Mouse (Mus musculus): Measurements from ENCODE around the gene Ccdc51. TPM values are rescaled to one million over a fixed set of nuclear protein-coding genes. Genes with fewer than 3 reads are reported as not detected.
A peak's percentile ranks its signal among the peaks of the same experiment; 100 is the strongest.

The Ccdc51 gene
- total and polyA plus RNA-seq, 2 experiments = 7.2 to 7.5 TPM

GRCm38 (mm10) chr9:109095137-109095982, 13.1 kb downstream of the Ccdc51 start, which contains the start of gene Plxnb1:
Gene Plxnb1, plus strand, starts transcription at chr9:109095389.
- TF ChIP-seq CTCF (IDR thresholded peaks at IDR 0.05; ENCODE audit: low read depth, low read length) (no peak), POLR2A (IDR thresholded peaks at IDR 0.05; ENCODE audit: extremely low read depth, insufficient read depth, low read length) (0 out of 2 replicates have a peak, but pooled peaks have one; percentile 30)
- Histone ChIP-seq H3K4me3 (ENCODE audit: insufficient read depth, low read depth, low read length) (peak within 1 kb of the TSS; percentile 82), H3K36me3 (ENCODE audit: control insufficient read depth, insufficient read depth, low read length) (no peaks in the 10 kb centered on the region), H3K79me2 (ENCODE audit: control insufficient read depth, insufficient read depth, low read length) (peaks cover 12% of the 10 kb centered on the region), H3K4me1 (ENCODE audit: control insufficient read depth, insufficient read depth, low read length) (peaks cover 30% of the 10 kb centered on the region), H3K9ac (ENCODE audit: low read depth, low read length) (peak within 1 kb of the TSS; percentile 89), H3K27ac (replicated peaks; ENCODE audit: insufficient read depth, low read depth, low read length) (peak within 1 kb of the TSS; percentile 92), H3K27me3 (ENCODE audit: control insufficient read depth, insufficient read depth, low read length) (no peaks in the 10 kb centered on the region)
- 1% methylated on average over 99 of the region's 102 CpGs for WGBS
- no peak for DNase-seq (ENCODE audit: extremely low read depth, low read depth, low spot score)

- Histone ChIP-seq H3K27me3 (ENCODE audit: control insufficient read depth, insufficient read depth, low read length) (no peaks in the 10 kb centered on the region), H3K9ac (ENCODE audit: low read depth, low read length) (peak overlapping the region; percentile 89), H3K4me3 (ENCODE audit: insufficient read depth, low read depth, low read length) (peak overlapping the region; percentile 82), H3K79me2 (ENCODE audit: control insufficient read depth, insufficient read depth, low read length) (peaks cover 12% of the 10 kb centered on the region), H3K27ac (replicated peaks; ENCODE audit: insufficient read depth, low read depth, low read length) (peak overlapping the region; percentile 60), H3K36me3 (ENCODE audit: control insufficient read depth, insufficient read depth, low read length) (no peaks in the 10 kb centered on the region), H3K4me1 (ENCODE audit: control insufficient read depth, insufficient read depth, low read length) (peaks cover 26% of the 10 kb centered on the region)
- 22% methylated on average over 9 of the region's 9 CpGs for WGBS
- DNase-seq (ENCODE audit: extremely low read depth, low read depth, low spot score) = peak; percentile 57
- TF ChIP-seq POLR2A (IDR thresholded peaks at IDR 0.05; ENCODE audit: extremely low read depth, insufficient read depth, low read length) (no peak), CTCF (IDR thresholded peaks at IDR 0.05; ENCODE audit: low read depth, low read length) (no peak)
These were observed 14.0 kb downstream of the Ccdc51 start for GRCm38 (mm10) chr9:109096251-109096661.

- Histone ChIP-seq H3K4me3 (ENCODE audit: insufficient read depth, low read depth, low read length) (0 out of 2 replicates have a peak overlapping the region, but pooled peaks have one; percentile 3), H3K36me3 (ENCODE audit: control insufficient read depth, insufficient read depth, low read length) (no peaks in the 10 kb centered on the region), H3K79me2 (ENCODE audit: control insufficient read depth, insufficient read depth, low read length) (peaks cover 12% of the 10 kb centered on the region), H3K9ac (ENCODE audit: low read depth, low read length) (peak overlapping the region; percentile 29), H3K4me1 (ENCODE audit: control insufficient read depth, insufficient read depth, low read length) (peaks cover 26% of the 10 kb centered on the region), H3K27ac (replicated peaks; ENCODE audit: insufficient read depth, low read depth, low read length) (peak overlapping the region; percentile 60), H3K27me3 (ENCODE audit: control insufficient read depth, insufficient read depth, low read length) (no peaks in the 10 kb centered on the region)
- WGBS = 26% methylated on average over 6 of the region's 6 CpGs
- DNase-seq (ENCODE audit: extremely low read depth, low read depth, low spot score) = no peak
- TF ChIP-seq POLR2A (IDR thresholded peaks at IDR 0.05; ENCODE audit: extremely low read depth, insufficient read depth, low read length) (no peak), CTCF (IDR thresholded peaks at IDR 0.05; ENCODE audit: low read depth, low read length) (no peak)
These were observed 14.6 kb downstream of the Ccdc51 start for GRCm38 (mm10) chr9:109096856-109097255.

GRCm38 (mm10) chr9:109097291-109097690, 15.0 kb downstream of the Ccdc51 start:
- no peaks in the 10 kb centered on the region for H3K36me3 ChIP-seq (ENCODE audit: control insufficient read depth, insufficient read depth, low read length)
- H3K4me1 ChIP-seq (ENCODE audit: control insufficient read depth, insufficient read depth, low read length) = peaks cover 26% of the 10 kb centered on the region
- 0 out of 2 replicates have a peak overlapping the region, but pooled peaks have one; percentile 29 for H3K9ac ChIP-seq (ENCODE audit: low read depth, low read length)
- H3K27me3 ChIP-seq (ENCODE audit: control insufficient read depth, insufficient read depth, low read length) = no peaks in the 10 kb centered on the region
- peak overlapping the region; percentile 60 for H3K27ac ChIP-seq (replicated peaks; ENCODE audit: insufficient read depth, low read depth, low read length)
- peak; percentile 61 for DNase-seq (ENCODE audit: extremely low read depth, low read depth, low spot score)
- 23% methylated on average over 6 of the region's 6 CpGs for WGBS
- TF ChIP-seq CTCF (IDR thresholded peaks at IDR 0.05; ENCODE audit: low read depth, low read length) = no peak
- TF ChIP-seq POLR2A (IDR thresholded peaks at IDR 0.05; ENCODE audit: extremely low read depth, insufficient read depth, low read length) = no peak
- H3K79me2 ChIP-seq (ENCODE audit: control insufficient read depth, insufficient read depth, low read length) = peaks cover 12% of the 10 kb centered on the region
- H3K4me3 ChIP-seq (ENCODE audit: insufficient read depth, low read depth, low read length) = no peak overlapping the region

GRCm38 (mm10) chr9:109097831-109098230, 15.5 kb downstream of the Ccdc51 start:
- peak overlapping the region; percentile 22; the same call in 1 of the 2 replicates for H3K27ac ChIP-seq (replicated peaks; ENCODE audit: insufficient read depth, low read depth, low read length)
- TF ChIP-seq POLR2A (IDR thresholded peaks at IDR 0.05; ENCODE audit: extremely low read depth, insufficient read depth, low read length) (no peak), CTCF (IDR thresholded peaks at IDR 0.05; ENCODE audit: low read depth, low read length) (no peak)
- peaks cover 12% of the 10 kb centered on the region for H3K79me2 ChIP-seq (ENCODE audit: control insufficient read depth, insufficient read depth, low read length)
- 18% methylated on average over 5 of the region's 5 CpGs for WGBS
- H3K4me1 ChIP-seq (ENCODE audit: control insufficient read depth, insufficient read depth, low read length) = peaks cover 22% of the 10 kb centered on the region
- no peaks in the 10 kb centered on the region for H3K36me3 ChIP-seq (ENCODE audit: control insufficient read depth, insufficient read depth, low read length)
- peak overlapping the region; percentile 19; the same call in 1 of the 2 replicates for H3K4me3 ChIP-seq (ENCODE audit: insufficient read depth, low read depth, low read length)
- H3K27me3 ChIP-seq (ENCODE audit: control insufficient read depth, insufficient read depth, low read length) = no peaks in the 10 kb centered on the region
- no peak overlapping the region for H3K9ac ChIP-seq (ENCODE audit: low read depth, low read length)
- DNase-seq (ENCODE audit: extremely low read depth, low read depth, low spot score) = no peak

Measured in liver, adult 2 months (tissue).